Mouse (Mus musculus) myocyte (in vitro differentiated cells): Measurements from ENCODE around the gene Mad1l1.
A peak's percentile ranks its signal among the peaks of the same experiment; 100 is the strongest.

Experiments used
- MYOD1 ChIP-seq, 3 experiments: IDR thresholded peaks; one replicate each; pipeline ENCODE4 v1.6.1; 2011; ENCODE audit warnings: control low read depth in 2 of 3, low read depth in 2 of 3, mild to moderate bottlenecking in 2 of 3, moderate library complexity in 1 of 3; ENCODE audit not compliant: insufficient read length in 2 of 3, control insufficient read depth in 1 of 3
- POLR2A ChIP-seq: IDR thresholded peaks from one replicate; pipeline ENCODE4 v1.6.1; 2011; ENCODE audit warnings: low read depth, mild to moderate bottlenecking, control low read depth, moderate library complexity; ENCODE audit not compliant: insufficient read length

GRCm38 (mm10) chr5:140264825-140265575 is 56.4 kb downstream of the Mad1l1 start:
- TF ChIP-seq MYOD1 (IDR thresholded peaks at IDR 0.05; ENCODE audit: control insufficient read depth in 1 of 3, insufficient read length in 2 of 3, low read depth in 2 of 3) (peak in 2 of 3 experiments; percentile 30 to 81), POLR2A (no peak)
